ENCODE assay signal across 14 mouse cellular contexts in genomic region chr4:138163836-138164235, GRCm38 (mm10). TPM values are rescaled to one million over a fixed set of nuclear protein-coding genes. Genes with fewer than 3 reads are reported as not detected.
DNase-seq lines count a peak whose midpoint lies in the region; ATAC-seq lines count a peak whose summit lies in the region.
"Had no signal": no experiment of that assay in that cellular context is flagged by ENCODE, and none has a peak within 500 bp of the region (broad histone marks: within the 10 kb centered on the region; RNA-seq: fewer than 3 reads in every experiment).

No protein-coding gene starts in this region.

- 55% methylated on average over 2 of the region's 2 CpGs for WGBS in heart, embryonic 11.5 days (ENCODE audit: insufficient replicate concordance)
- 48% methylated on average over 2 of the region's 2 CpGs for WGBS in neural tube, embryonic 13.5 days
- WGBS in neural tube, embryonic 15.5 days = 43% methylated on average over 2 of the region's 2 CpGs
- 14% methylated on average over 2 of the region's 2 CpGs for WGBS in midbrain, embryonic 13.5 days

- H3K9ac ChIP-seq in heart, embryonic 11.5 days (ENCODE audit: low read depth, low read length) = no peak overlapping the region
- peak overlapping the region; percentile 6; the same call in 1 of the 2 replicates for H3K9ac ChIP-seq in neural tube, embryonic 13.5 days
- H3K9ac ChIP-seq in neural tube, embryonic 15.5 days (replicated peaks) = no peak overlapping the region
- no peak overlapping the region for H3K9ac ChIP-seq in midbrain, embryonic 13.5 days (replicated peaks)
- H3K9ac ChIP-seq: liver, embryonic 12.5 days had no signal

- H3K36me3 ChIP-seq in heart, embryonic 11.5 days (ENCODE audit: control insufficient read depth, insufficient read depth, low read length) = peaks cover 21% of the 10 kb centered on the region
- peaks cover 86% of the 10 kb centered on the region for H3K36me3 ChIP-seq in neural tube, embryonic 13.5 days
- H3K36me3 ChIP-seq in neural tube, embryonic 15.5 days = peaks cover 55% of the 10 kb centered on the region
- peaks cover 66% of the 10 kb centered on the region for H3K36me3 ChIP-seq in midbrain, embryonic 13.5 days

- H3K9me3 ChIP-seq in heart, embryonic 11.5 days (replicated peaks; ENCODE audit: control insufficient read depth, low read length) = no peaks in the 10 kb centered on the region
- no peaks in the 10 kb centered on the region for H3K9me3 ChIP-seq in neural tube, embryonic 13.5 days
- H3K9me3 ChIP-seq in neural tube, embryonic 15.5 days (replicated peaks) = no peaks in the 10 kb centered on the region
- no peaks in the 10 kb centered on the region for H3K9me3 ChIP-seq in midbrain, embryonic 13.5 days
- H3K9me3 ChIP-seq: liver, embryonic 12.5 days had no signal

- no peaks in the 10 kb centered on the region for H3K27me3 ChIP-seq in heart, embryonic 11.5 days (ENCODE audit: control insufficient read depth, insufficient read depth, low read length)
- H3K27me3 ChIP-seq in neural tube, embryonic 13.5 days = no peaks in the 10 kb centered on the region
- no peaks in the 10 kb centered on the region for H3K27me3 ChIP-seq in neural tube, embryonic 15.5 days (replicated peaks)
- H3K27me3 ChIP-seq in midbrain, embryonic 13.5 days = no peaks in the 10 kb centered on the region
- H3K27me3 ChIP-seq: liver, embryonic 12.5 days had no signal

- no peak for DNase-seq in heart, adult 18-20 months
- no peak for DNase-seq in spleen, postnatal 14 days (ENCODE audit: low spot score in 2 of 2)
- DNase-seq in layer of hippocampus, postnatal 25 days (ENCODE audit: extremely low spot score in 1 of 2, low spot score in 1 of 2) = no peak
- DNase-seq: cerebellum, postnatal 25 days; gastrocnemius, postnatal 14 days; kidney, postnatal 4 days; lung, postnatal 36 days had no signal

- H3K4me2 ChIP-seq in heart, embryonic 11.5 days = no peak overlapping the region
- no peak overlapping the region for H3K4me2 ChIP-seq in neural tube, embryonic 13.5 days
- H3K4me2 ChIP-seq in neural tube, embryonic 15.5 days = no peak overlapping the region
- H3K4me2 ChIP-seq in midbrain, embryonic 13.5 days (replicated peaks) = no peak overlapping the region
- H3K4me2 ChIP-seq: liver, embryonic 12.5 days had no signal

- peak overlapping the region; percentile 62 for H3K27ac ChIP-seq in heart, embryonic 11.5 days (ENCODE audit: low read depth, low read length)
- peak overlapping the region; percentile 63 for H3K27ac ChIP-seq in neural tube, embryonic 13.5 days (replicated peaks)
- no peak overlapping the region for H3K27ac ChIP-seq in neural tube, embryonic 15.5 days (replicated peaks)
- peak overlapping the region; percentile 80 for H3K27ac ChIP-seq in midbrain, embryonic 13.5 days
- H3K27ac ChIP-seq: liver, embryonic 12.5 days had no signal

- no peak for ATAC-seq in heart, embryonic 11.5 days (replicated peaks; ENCODE audit: insufficient number of reproducible peaks, low FRiP score, low TSS enrichment)
- ATAC-seq in neural tube, embryonic 13.5 days (ENCODE audit: low read depth) = no peak
- ATAC-seq in neural tube, embryonic 15.5 days (ENCODE audit: low FRiP score) = no peak
- ATAC-seq in midbrain, embryonic 13.5 days = peak; percentile 60; the same call in 1 of the 2 replicates
- no peak for ATAC-seq in activated CD4-positive, CD25-positive, alpha-beta regulatory T cell, adult 4 months
- ATAC-seq: liver, embryonic 12.5 days had no signal

- H3K4me3 ChIP-seq in heart, embryonic 11.5 days (ENCODE audit: low read depth, low read length) = no peak overlapping the region
- no peak overlapping the region for H3K4me3 ChIP-seq in neural tube, embryonic 13.5 days
- no peak overlapping the region for H3K4me3 ChIP-seq in neural tube, embryonic 15.5 days (replicated peaks)
- H3K4me3 ChIP-seq in midbrain, embryonic 13.5 days (replicated peaks) = no peak overlapping the region
- H3K4me3 ChIP-seq: liver, embryonic 12.5 days; myocyte had no signal

- peaks cover 24% of the 10 kb centered on the region for H3K4me1 ChIP-seq in heart, embryonic 11.5 days (ENCODE audit: control insufficient read depth, insufficient read depth, low read length)
- H3K4me1 ChIP-seq in neural tube, embryonic 13.5 days (replicated peaks) = peaks cover 16% of the 10 kb centered on the region
- H3K4me1 ChIP-seq in neural tube, embryonic 15.5 days = no peaks in the 10 kb centered on the region
- peaks cover 16% of the 10 kb centered on the region for H3K4me1 ChIP-seq in midbrain, embryonic 13.5 days (replicated peaks)

RNA-seq across cellular contexts. Expression of gene Hp1bp3, which starts 52.3 kb away (rescaled TPM):
- polyA plus RNA-seq in heart, embryonic 11.5 days (2014; fragmentation: Nextera tagmentation; extraction: Ambion mirVana) = 105 and 107 TPM in 2 replicates
- total RNA-seq in heart, adult 18-20 months (2021) = 10 to 100 TPM; 84.3 to 85.1 TPM
- polyA plus RNA-seq in neural tube, embryonic 13.5 days (2015; fragmentation: Nextera tagmentation; extraction: Ambion mirVana) = 172 and 212 TPM in 2 replicates
- 157 and 167 TPM in 2 replicates for polyA plus RNA-seq in neural tube, embryonic 15.5 days (2015; fragmentation: Nextera tagmentation; extraction: Ambion mirVana)
- polyA plus RNA-seq in midbrain, embryonic 13.5 days (2015; fragmentation: Nextera tagmentation; extraction: Ambion mirVana) = 229 and 255 TPM in 2 replicates
- 100 to 1,000 TPM; 167 to 170 TPM for total RNA-seq in layer of hippocampus, postnatal 25 days (2021)
- 100 to 1,000 TPM; 130 to 146 TPM for polyA plus RNA-seq in activated CD4-positive, CD25-positive, alpha-beta regulatory T cell, adult 4 months (2017; shearing (Covaris generic))
